In genomic region chr7:30155507-30155906, GRCm38 (mm10) we compare ENCODE assay signal across 28 mouse cellular contexts. TPM values are rescaled to one million over a fixed set of nuclear protein-coding genes. Genes with fewer than 3 reads are reported as not detected.
DNase-seq lines count a peak whose midpoint lies in the region; ATAC-seq and TF ChIP-seq lines count a peak whose summit lies in the region.
"Had no signal": no experiment of that assay in that cellular context is flagged by ENCODE, and none has a peak within 500 bp of the region (broad histone marks: within the 10 kb centered on the region; RNA-seq: fewer than 3 reads in every experiment).

No protein-coding gene starts in this region.

- TF ChIP-seq POLR2A in ES-Bruce4 (IDR thresholded peaks at IDR 0.05; ENCODE audit: insufficient read depth, low read length) = no peak

- H3K4me3 ChIP-seq in E14TG2a.4 (replicated peaks; ENCODE audit: low read length) = no peak overlapping the region
- H3K4me3 ChIP-seq in ES-Bruce4 (ENCODE audit: low read depth, low read length) = no peak overlapping the region
- no peak overlapping the region for H3K4me3 ChIP-seq in kidney, embryonic 15.5 days (replicated peaks)
- H3K4me3 ChIP-seq: embryonic facial prominence, embryonic 10.5 days; embryonic facial prominence, embryonic 13.5 days; erythroblast, embryonic 14.5 days; forebrain, embryonic 12.5 days; forebrain, embryonic 15.5 days; hindbrain, embryonic 10.5 days; hindbrain, embryonic 13.5 days; intestine, embryonic 15.5 days had no signal

- 0 out of 2 replicates have a peak, but pooled peaks have one; percentile 22 for TF ChIP-seq EP300 in ES-Bruce4 (IDR thresholded peaks at IDR 0.05; ENCODE audit: insufficient read depth, low read depth, low read length)

- H3K27ac ChIP-seq in ES-Bruce4 (ENCODE audit: insufficient read depth, low read length) = no peak overlapping the region
- no peak overlapping the region for H3K27ac ChIP-seq in kidney, embryonic 15.5 days
- H3K27ac ChIP-seq: embryonic facial prominence, embryonic 10.5 days; embryonic facial prominence, embryonic 13.5 days; forebrain, embryonic 12.5 days; forebrain, embryonic 15.5 days; hindbrain, embryonic 10.5 days; hindbrain, embryonic 13.5 days; intestine, embryonic 15.5 days had no signal

- TF ChIP-seq CTCF in E14TG2a.4 (conservative IDR thresholded peaks at IDR 0.05; ENCODE audit: low read length) = peak; percentile 66
- peak; percentile 53 for TF ChIP-seq CTCF in ES-Bruce4 (IDR thresholded peaks at IDR 0.05; ENCODE audit: low read depth, low read length)

- H3K9me3 ChIP-seq in E14TG2a.4 (ENCODE audit: low read length) (peaks cover 21% of the 10 kb centered on the region), ES-Bruce4 (replicated peaks; ENCODE audit: control insufficient read depth, insufficient read depth, low read length, poor library complexity, severe bottlenecking) (peaks cover 25% of the 10 kb centered on the region)
- H3K9me3 ChIP-seq in kidney, embryonic 15.5 days (replicated peaks) = peaks cover 82% of the 10 kb centered on the region

- 96% methylated on average over 3 of the region's 3 CpGs for WGBS in kidney, embryonic 15.5 days

- H3K36me3 ChIP-seq in E14TG2a.4 (ENCODE audit: insufficient read depth, low read length) = peaks cover 43% of the 10 kb centered on the region
- H3K36me3 ChIP-seq in ES-Bruce4 (ENCODE audit: control insufficient read depth, insufficient read depth, low read length, poor library complexity, severe bottlenecking) = peaks cover 14% of the 10 kb centered on the region
- H3K36me3 ChIP-seq in kidney, embryonic 15.5 days = peaks cover 94% of the 10 kb centered on the region

- H3K4me1 ChIP-seq in E14TG2a.4 (replicated peaks; ENCODE audit: low read depth, low read length) (peaks cover 45% of the 10 kb centered on the region), ES-Bruce4 (ENCODE audit: control insufficient read depth, insufficient read depth, low read length) (no peaks in the 10 kb centered on the region)
- no peaks in the 10 kb centered on the region for H3K4me1 ChIP-seq in kidney, embryonic 15.5 days
- H3K4me1 ChIP-seq: embryonic facial prominence, embryonic 10.5 days; embryonic facial prominence, embryonic 13.5 days; forebrain, embryonic 12.5 days; forebrain, embryonic 15.5 days; hindbrain, embryonic 10.5 days; hindbrain, embryonic 13.5 days; intestine, embryonic 15.5 days had no signal

- H3K9ac ChIP-seq in ES-Bruce4 (ENCODE audit: low read depth, poor library complexity, severe bottlenecking) = no peak overlapping the region
- H3K9ac ChIP-seq in kidney, embryonic 15.5 days = no peak overlapping the region
- H3K9ac ChIP-seq: embryonic facial prominence, embryonic 13.5 days; forebrain, embryonic 12.5 days; forebrain, embryonic 15.5 days; hindbrain, embryonic 13.5 days; intestine, embryonic 15.5 days had no signal

- H3K27me3 ChIP-seq in E14TG2a.4 (ENCODE audit: insufficient read depth, low read length) (no peaks in the 10 kb centered on the region), ES-Bruce4 (ENCODE audit: control insufficient read depth, insufficient read depth, low read length, poor library complexity, severe bottlenecking) (no peaks in the 10 kb centered on the region)
- no peaks in the 10 kb centered on the region for H3K27me3 ChIP-seq in kidney, embryonic 15.5 days
- H3K27me3 ChIP-seq: embryonic facial prominence, embryonic 13.5 days; forebrain, embryonic 12.5 days; forebrain, embryonic 15.5 days; hindbrain, embryonic 13.5 days; intestine, embryonic 15.5 days had no signal

- peak; percentile 96 for DNase-seq in R1 (ENCODE audit: low read depth, low spot score)
- DNase-seq in layer of hippocampus, adult 9-10 months (ENCODE audit: low spot score) = no peak
- no peak for DNase-seq in natural killer cell, adult 2 months (ENCODE audit: low spot score in 2 of 2)
- DNase-seq: adrenal gland, adult 8-10 months; adrenal gland, postnatal 25 days; cerebellum, adult 11-12 months; cerebellum, adult 8-10 months; cerebellum, postnatal 10 days; cerebellum, postnatal 36 days; embryo, embryonic 11 days; gastrocnemius, postnatal 36 days; heart, postnatal 10 days; heart, postnatal 36 days had no signal

- no peak for ATAC-seq in kidney, embryonic 15.5 days (replicated peaks; ENCODE audit: low FRiP score)
- ATAC-seq: activated CD4-positive, CD25-positive, alpha-beta regulatory T cell, adult 4 months; CD4-positive, CD25-positive, alpha-beta regulatory T cell, adult 4 months; forebrain, embryonic 15.5 days; hindbrain, embryonic 16.5 days; intestine, embryonic 15.5 days had no signal

- no peak overlapping the region for H3K4me2 ChIP-seq in kidney, embryonic 15.5 days
- H3K4me2 ChIP-seq: embryonic facial prominence, embryonic 13.5 days; forebrain, embryonic 12.5 days; forebrain, embryonic 15.5 days; heart, embryonic 11.5 days; hindbrain, embryonic 13.5 days; intestine, embryonic 15.5 days had no signal

RNA-seq across cellular contexts. Expression of gene Zfp146, which starts 14.0 kb away (rescaled TPM):
- polyA plus RNA-seq in ES-Bruce4 (2011; ENCODE audit: insufficient read depth, insufficient read length, low read depth, missing spikeins) = 44.4 and 46.2 TPM in 2 replicates
- polyA plus RNA-seq in kidney, embryonic 15.5 days (2015; fragmentation: Nextera tagmentation; extraction: Ambion mirVana) = 17.8 and 20.2 TPM in 2 replicates

RNA-seq across cellular contexts. Expression of gene Cox7a1, which starts 28.4 kb away (rescaled TPM):
- 21.7 and 21.8 TPM in 2 replicates for polyA plus RNA-seq in ES-Bruce4 (2011; ENCODE audit: insufficient read depth, insufficient read length, low read depth, missing spikeins)
- 11.1 and 11.7 TPM in 2 replicates for polyA plus RNA-seq in kidney, embryonic 15.5 days (2015; fragmentation: Nextera tagmentation; extraction: Ambion mirVana)

RNA-seq across cellular contexts. Expression of gene Zfp382, which starts 33.8 kb away (rescaled TPM):
- polyA plus RNA-seq in ES-Bruce4 (2011; ENCODE audit: insufficient read depth, insufficient read length, low read depth, missing spikeins) = 6.1 and 9.0 TPM in 2 replicates
- polyA plus RNA-seq in kidney, embryonic 15.5 days (2015; fragmentation: Nextera tagmentation; extraction: Ambion mirVana) = 8.6 and 8.7 TPM in 2 replicates
- polyA plus RNA-seq: erythroblast, embryonic 14.5 days had no signal

RNA-seq across cellular contexts. Expression of gene Capns1, which starts 43.1 kb away (rescaled TPM):
- polyA plus RNA-seq in ES-Bruce4 (2011; ENCODE audit: insufficient read depth, insufficient read length, low read depth, missing spikeins) = 359 and 396 TPM in 2 replicates
- polyA plus RNA-seq in kidney, embryonic 15.5 days (2015; fragmentation: Nextera tagmentation; extraction: Ambion mirVana) = 90.8 and 98.8 TPM in 2 replicates
